Mouse (Mus musculus): Measurements from ENCODE around the gene Mgmt. TPM values are rescaled to one million over a fixed set of nuclear protein-coding genes. Genes with fewer than 3 reads are reported as not detected.

Gene Mgmt
- total RNA-seq, 4 experiments from 2014 or later = 2.9 to 4.1 (median 3.6) TPM

DNA sequence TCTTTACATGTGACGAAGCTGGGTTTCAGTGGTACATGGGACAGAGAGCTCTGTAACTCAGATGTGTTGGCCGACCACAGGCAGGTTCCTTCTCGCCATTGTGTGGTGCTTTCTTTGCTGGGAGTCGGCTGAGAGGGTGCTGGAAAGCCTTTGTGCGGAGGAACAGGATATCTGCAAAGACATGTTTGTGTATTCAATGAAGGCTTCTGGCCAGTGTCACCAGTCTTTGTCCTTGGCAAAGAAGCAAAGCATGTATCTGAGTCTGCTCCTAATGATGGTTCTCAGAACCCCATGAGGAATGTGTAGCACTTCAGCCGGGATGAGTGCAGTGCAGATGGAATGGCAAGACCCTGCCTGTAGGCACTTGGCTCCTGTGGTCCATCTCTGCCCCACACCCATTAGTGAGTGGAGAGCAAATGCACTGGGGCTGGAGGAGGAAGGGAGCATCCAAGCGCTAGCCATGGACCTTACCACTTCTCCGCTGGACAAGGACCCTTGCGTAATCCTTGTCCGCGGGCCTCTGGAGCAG lies 14.3 kb downstream of the Mgmt start:
- DNase-seq (ENCODE audit: low spot score in 2 of 2) = no peak

DNA sequence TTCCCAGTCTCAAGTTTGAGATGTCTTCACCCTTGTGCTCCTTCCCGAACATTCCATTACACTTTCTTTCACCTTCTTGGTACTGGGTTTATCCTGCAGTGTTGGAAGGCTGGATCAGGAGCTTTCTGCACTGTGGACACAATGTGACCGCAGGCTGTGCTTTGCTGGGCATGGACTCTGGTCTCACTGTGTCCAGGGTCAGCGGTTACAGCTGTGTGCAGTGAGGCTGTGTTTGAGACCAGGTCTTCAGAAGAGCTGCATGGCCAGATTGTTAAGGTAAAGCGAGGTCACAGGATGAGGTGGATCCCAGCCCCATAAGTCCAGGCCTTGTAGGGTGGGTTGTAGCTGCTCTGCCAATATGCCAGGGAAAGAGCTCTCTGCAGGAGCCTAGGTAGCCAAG lies 18.5 kb downstream of the Mgmt start:
- no peak for DNase-seq (ENCODE audit: low spot score in 2 of 2)

DNA sequence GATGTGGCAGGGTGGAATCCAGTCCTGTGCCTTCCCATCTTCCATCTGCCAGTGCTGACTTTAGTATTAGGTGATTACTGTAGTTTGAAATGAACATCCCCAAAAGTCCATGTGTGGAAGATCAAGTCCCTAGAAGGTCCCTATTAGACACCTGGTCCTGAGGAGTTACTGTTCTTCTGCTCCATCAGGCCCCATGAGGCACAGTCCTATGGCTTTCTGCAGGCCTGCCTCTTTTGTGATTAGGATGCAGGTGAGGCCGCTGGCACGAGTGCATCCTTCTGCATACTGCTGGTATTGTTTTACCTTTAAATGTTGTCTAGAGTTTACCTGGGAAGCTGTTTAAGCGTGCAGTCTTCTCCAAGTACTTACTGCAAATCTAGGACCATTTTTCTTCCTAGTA lies 21.6 kb downstream of the Mgmt start:
- no peak for DNase-seq (ENCODE audit: low spot score in 2 of 2)

DNA sequence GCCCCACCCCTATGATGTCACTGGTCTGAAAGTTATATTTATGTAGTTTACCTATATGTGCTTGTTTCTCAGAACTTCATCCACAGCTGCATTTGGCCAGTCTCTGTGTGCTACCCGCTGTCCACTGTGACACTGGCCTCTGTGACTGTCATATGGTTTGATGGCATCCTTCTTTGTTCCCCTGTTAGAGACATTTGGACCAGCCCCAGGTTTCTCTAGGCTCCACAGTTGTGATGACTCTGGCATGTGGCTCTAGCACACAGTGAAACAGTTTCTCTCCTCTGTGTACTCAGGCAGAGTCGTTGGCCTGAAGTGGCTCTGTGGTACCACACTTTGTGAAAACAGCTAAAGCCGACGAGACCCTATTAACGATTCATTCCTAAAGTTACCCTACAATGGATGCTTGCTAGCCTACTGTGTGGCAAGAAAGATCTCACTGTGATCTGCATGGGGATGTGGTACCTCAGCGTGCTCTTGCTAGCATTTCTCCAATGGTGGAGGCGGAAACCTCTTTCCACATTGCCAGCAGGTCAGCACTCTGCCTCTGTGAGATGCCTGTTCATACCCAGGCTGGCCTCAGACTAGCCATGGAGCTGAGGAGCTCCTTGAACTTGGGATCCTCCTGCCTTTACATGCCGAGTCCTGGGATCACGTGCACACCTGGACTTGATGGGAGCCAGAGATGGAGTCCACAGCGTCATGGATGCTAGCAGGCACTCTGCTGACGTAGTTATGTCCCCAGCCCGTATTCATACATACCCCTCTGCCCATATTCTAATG lies 26.8 kb downstream of the Mgmt start:
- no peak for DNase-seq (ENCODE audit: low spot score in 2 of 2)

DNA sequence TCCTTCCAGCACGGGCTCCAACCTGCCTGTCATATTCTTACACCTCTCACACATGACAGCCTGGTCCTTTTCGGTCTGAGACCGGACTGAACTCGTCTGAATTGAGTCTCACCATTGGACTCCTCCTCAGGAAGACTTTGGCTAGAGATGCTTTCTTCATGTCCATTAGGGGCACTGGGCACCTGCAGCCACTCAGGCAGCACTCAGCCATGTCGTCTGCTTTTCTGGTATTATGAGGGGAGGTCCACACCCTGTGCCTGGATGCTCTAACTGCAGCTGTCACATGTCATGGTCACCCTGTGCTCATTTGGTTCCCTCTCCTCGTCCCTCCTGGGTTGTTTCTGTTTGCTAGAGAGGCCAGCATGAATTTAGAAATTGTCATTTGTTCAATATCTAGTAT lies 27.8 kb downstream of the Mgmt start:
- DNase-seq (ENCODE audit: low spot score in 2 of 2) = no peak

DNA sequence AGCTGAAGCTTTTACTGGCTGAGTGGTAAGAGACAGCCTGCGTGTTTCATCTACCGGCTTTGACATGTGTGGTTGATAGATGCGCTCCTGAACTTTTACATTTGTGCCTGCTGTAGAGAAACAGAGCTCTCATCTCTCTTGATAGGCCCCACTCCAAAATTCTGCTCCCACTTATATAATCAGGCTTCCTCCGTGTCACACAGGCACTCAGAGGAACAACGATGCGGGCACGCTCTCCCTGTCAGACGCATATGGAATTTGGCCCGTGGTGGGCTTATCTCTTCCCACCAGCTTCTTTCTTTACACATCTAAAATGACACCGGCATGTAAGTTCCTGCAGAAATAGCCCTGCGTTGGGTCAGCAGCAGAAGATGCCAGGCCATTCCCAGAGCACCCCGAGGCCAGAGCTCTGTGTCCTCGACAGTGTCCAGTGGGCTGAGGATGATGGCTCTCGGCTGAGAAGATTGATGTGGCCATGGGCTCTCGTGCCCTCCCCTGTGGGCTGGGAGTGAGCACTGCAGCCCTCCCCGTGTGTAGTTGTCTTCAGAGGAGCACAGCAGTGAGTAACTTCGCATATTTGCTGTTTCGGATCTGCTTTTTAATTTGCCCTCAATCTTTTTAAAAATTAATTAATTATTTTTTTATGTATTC lies 30.3 kb downstream of the Mgmt start:
- DNase-seq (ENCODE audit: low spot score in 2 of 2) = no peak

DNA sequence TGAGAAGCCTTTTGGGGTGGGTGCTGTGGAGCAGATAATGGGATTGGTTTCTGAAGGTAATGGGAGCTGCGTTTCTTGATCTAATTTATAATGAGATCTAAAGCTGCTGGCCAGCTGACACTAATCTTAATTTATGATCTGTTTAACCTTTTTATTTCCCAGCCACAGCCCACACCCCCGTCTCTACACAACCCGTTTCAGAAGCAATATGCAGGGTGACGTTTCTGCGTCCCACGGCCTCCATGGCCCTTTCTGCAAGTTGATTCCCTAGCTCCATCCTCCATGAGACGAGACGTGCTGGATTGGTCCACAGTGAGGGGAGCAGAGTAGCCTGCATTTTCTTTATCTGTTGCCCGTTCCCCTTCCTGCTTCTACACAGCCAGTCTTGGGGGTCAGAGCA lies 31.8 kb downstream of the Mgmt start:
- DNase-seq (ENCODE audit: low spot score in 2 of 2) = no peak

DNA sequence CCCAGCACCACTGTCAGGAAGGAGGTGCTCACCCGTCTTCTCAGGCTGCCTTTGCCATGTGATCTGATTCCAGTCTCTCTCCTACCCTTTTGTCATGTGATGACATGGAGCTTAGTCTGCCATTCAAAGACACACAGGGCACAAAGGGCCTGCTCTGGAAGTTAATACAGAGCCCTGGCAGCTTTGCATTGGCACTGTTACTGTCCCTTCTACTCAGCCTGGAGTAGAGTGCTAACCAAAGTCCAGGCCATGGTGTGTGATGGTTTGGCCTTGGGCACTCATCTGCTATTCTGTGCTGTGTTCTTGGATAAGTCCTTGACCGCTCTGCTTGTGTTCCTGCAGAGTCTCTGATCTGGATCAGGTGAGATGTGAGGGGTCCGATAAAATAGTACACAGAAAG lies 36.0 kb downstream of the Mgmt start:
- DNase-seq (ENCODE audit: low spot score in 2 of 2) = no peak

DNA sequence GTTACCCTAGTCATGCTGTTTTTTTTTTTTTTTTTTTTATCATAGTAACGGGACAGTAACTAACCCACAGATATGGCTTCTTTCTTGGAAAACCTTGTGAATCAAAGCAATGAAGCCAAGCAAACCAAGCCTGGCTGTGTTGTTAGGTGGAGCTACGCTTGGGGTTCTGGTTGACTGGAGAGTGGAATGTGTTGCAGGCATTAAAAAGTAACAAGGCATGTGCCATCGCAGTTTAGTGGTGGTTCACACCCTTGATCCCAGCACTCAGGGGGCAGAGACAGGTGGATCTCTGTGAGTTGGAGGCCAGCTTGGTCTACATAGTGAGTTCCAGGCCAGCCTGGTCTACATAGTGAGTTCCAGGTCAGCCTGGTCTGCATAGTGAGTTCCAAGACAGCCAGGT lies 39.0 kb downstream of the Mgmt start:
- DNase-seq (ENCODE audit: low spot score in 2 of 2) = no peak

DNA sequence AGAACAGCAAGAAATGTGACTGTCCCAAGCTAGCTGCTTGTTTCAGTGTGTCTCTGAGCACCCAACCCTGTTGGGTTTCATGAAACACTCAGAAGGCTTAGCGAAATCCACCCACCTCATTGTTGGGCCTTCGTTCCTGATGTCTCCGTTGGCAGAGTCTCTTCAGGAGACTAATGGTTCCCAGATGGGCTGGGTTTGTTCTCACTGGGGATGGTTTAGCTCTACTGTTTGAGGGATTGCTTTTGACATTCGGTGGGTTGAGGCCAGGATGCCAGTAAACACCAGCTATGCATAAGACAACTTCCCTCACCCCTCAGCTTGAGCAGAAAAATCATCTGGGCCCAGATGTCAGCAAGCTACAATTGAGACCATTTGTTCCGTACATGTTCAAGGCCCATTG lies 39.9 kb downstream of the Mgmt start:
- DNase-seq (ENCODE audit: low spot score in 2 of 2) = no peak

DNA sequence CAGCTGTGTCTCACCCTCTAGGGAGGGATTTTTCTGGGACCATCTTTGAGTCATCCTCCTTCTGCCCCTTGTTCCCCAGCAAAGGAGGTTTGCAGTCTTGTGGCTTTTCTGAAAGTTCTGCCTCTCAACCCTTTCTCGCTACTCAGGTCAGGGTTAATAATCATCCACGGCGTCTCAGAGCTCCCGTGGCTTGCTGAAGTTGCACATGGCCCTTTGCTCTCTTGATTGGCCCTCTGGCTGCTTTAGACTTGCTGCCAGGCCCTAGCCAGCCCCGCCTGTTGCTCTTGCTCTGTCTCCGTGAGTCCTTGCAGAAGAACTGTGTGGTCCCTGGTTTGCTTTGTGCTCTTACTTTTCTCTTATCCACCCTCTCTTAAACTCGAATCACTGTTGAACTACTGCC lies 40.4 kb downstream of the Mgmt start:
- no peak for DNase-seq (ENCODE audit: low spot score in 2 of 2)

DNA sequence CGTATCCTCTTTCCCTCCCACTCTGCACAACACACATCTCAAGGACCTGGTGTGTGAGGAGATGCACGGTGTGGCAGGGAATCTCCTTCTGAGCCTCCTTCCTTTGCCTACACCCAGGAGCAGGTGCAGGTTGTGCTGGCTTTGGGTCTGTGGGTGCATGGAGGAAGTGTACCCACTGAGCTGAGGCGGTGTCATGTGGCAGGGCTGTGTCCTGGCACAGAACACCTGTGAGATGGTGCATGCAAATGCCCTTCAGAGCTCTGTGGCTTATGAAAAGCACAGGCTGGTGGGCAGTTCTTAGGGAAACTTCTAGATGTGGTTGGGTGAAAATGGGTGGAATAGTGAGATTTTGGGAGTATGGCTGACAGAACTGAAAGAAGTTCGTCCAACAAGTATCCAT lies 44.0 kb downstream of the Mgmt start:
- DNase-seq (ENCODE audit: low spot score in 2 of 2) = no peak

DNA sequence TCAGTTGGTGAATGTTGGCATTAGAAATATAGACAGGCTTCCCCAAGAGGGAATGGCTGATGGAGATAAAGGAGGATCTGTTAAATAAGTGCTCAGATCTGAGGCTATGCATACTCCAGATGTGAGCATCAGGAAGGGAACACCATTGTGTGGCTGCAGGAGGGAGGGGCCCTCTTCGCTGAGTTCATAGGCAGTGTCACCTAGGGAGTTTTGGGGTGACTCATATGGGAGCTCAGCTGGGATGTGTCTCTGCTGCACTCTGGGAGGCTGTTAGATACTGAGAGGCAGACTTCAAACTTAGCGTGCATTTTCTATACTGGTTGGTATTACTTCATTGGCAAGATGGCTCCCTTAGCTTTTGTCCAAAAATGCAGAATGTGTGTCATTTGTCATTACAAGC lies 48.0 kb downstream of the Mgmt start:
- no peak for DNase-seq (ENCODE audit: low spot score in 2 of 2)

DNA sequence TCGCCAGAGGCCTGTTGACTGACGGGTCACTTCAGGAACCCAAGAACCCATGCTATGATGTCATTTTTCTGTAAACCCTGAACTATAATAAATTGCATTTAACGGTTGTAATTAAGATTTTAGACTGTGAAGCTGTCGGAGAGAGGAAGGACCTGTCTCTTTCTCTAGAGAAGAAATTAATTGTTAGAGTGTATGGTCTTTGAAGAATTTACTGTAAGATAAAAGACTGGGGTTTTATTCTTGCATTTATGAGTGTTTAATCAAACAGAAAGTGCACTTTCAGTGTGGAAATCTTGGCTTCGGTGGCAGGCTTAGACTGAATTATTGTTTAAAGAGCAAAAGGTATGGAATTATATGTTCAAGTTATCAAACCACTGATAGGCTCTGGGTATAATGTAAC lies 49.5 kb downstream of the Mgmt start:
- no peak for DNase-seq (ENCODE audit: low spot score in 2 of 2)

DNA sequence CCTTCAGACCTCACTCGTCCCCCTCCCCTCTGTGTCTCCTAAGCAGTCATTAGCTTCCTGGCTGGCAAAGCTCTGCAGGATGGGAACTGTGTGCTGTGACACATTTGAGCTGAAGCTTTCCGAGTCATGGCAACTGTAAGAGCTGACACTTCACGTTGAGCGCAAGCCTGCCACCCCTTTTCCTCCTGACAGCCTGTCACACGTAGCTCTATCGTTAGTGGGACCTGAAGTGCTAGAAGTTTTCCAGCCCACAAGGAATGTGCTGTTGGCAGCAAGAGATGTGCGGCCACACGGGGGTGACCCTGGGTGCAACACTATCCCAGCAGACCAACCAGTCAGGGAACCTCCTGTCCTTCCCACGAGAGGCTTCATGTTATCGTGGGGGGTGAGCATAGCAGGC lies 51.3 kb downstream of the Mgmt start:
- no peak for DNase-seq (ENCODE audit: low spot score in 2 of 2)

DNA sequence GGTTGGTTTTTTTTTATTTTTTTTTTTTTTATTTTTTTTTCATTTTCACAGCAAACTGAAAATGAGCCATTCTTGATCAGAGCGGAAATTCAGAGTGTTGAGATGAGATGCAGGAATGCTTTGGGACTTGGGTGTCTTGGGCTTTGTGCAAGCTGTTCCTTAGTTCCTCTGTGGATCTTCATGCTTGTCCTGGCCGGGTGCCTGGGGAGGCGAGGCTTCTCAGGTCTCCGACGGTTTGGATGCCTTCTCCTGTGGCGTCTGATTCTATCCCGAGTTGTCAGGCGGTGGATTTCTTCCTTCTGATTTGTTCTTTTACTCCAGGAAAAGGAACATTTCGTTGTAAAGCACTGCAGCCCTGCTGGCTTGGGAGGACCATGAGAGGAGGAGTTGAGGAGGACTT lies 51.7 kb downstream of the Mgmt start:
- no peak for DNase-seq (ENCODE audit: low spot score in 2 of 2)

DNA sequence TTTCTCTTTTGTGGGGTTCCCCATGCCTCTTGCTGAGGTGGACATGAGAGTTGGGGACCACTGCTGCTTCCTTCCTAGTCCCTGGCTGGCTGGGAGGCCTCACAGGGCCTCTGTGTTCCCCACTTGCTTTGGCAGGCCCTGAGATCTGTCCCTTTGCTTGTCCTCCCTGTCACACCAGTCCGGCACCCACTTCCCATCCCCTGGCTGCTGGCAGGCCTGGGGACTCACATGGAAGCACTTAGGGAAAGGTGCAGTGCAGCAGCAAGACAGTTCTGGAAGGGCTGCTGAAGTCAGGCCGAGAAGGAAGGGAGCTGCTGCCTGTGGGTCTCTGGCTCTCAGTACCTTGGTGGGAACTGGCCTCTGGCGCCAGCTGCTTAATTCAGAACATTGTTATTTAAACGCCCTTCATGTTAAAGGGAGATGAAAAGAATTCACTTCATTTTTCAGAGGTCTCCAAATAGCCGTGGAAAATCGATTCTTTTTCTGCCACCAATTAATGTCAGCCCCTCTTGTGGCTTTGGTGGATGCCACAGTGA lies 53.9 kb downstream of the Mgmt start:
- no peak for DNase-seq (ENCODE audit: low spot score in 2 of 2)

DNA sequence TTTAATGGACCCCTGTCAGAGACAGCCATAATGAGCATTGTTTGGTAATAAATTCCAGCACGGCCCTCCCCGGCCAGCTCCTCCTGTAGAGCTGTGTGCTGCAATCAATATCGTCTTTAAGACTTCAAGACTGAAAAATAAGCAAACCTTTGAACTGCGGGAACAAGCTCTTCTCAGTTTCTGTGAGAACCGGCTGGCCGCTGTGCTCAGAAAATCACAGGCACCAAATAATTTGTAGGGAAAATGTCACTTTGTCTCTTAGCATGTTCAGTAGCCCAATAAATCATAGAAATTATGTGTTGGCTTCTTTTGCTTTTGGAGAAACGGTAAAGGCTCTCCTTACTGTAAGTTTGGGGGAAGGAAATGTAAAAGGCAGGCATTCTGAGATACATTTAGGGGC lies 58.2 kb downstream of the Mgmt start:
- no peak for DNase-seq (ENCODE audit: low spot score in 2 of 2)

DNA sequence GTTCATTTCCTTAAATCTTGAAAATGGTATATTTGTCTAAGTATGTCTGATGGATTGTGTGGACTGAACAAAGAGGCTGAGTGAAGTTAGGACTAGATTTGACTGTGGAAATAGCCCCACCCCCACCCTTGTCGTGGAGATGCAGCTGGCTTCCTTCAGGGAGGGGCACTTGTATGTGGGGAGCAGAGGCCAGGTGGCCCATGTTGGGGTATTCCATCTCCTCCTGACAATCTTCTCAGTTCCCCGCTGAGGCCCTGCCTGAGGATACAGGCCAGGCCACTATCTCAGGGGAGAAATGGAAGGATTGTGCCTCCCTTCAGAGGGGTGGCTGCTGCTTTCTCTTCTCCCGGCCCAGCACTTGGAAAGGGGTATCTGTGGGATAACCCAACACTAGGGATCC lies 58.8 kb downstream of the Mgmt start:
- DNase-seq (ENCODE audit: low spot score in 2 of 2) = no peak

DNA sequence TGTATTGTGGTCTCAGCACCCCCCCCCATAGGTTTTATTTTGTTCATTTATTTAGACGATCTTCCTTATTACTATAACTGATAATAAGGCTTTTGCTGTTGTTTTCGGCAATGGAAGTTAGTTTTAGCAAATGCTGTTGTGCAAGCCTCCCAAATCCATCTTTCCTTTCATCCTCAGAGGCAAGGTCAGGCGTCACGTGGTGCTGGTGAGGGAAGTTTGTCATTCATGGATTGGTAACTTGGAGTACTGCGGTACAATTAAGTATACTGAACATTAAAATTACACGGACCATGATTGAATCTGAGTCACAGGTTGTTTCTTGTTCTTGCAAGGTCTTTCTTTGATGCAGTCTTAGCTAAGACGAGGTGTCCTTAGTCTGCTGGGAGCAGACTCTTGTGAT lies 77.9 kb downstream of the Mgmt start:
- DNase-seq (ENCODE audit: low spot score in 2 of 2) = no peak

DNA sequence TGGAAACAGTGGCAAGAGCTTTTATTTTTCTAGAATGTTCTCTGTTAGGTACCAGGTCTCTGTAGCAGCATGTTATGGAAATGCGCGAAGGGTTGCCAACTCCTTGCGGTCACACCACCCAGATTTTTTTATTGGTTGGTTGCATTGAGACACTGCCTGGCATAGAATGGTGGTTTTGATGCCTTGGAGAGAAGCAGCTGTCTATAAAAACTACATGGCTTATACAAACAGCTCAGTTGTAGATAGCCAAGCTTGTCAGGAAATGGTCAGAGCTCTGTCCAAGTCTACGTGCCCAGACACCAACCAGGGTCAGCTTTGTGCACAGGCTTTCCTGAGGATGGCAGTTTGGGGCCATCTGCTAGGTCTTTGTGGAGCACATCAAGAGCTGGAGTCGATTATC lies 80.6 kb downstream of the Mgmt start:
- no peak for DNase-seq (ENCODE audit: low spot score in 2 of 2)

DNA sequence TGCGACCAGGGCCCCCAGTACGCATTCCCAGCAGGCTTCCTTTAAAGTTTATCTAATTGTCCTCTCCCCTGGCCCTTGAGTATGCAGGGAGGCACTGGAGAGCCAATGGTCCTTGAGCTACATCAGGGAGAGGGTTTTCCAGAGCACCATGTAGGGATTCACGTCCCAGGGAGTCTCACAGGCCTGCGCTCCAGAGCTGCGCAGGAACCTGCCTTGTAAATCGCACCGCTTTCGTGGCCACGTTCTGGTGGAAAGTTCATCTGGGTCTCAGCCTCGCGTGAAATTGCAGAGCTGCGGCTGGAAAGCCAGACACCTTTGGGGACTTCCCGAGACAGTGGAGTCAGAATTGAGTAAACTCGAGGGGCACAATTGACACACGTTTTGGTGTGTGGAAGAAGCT lies 103.0 kb downstream of the Mgmt start:
- no peak for DNase-seq (ENCODE audit: low spot score in 2 of 2)

DNA sequence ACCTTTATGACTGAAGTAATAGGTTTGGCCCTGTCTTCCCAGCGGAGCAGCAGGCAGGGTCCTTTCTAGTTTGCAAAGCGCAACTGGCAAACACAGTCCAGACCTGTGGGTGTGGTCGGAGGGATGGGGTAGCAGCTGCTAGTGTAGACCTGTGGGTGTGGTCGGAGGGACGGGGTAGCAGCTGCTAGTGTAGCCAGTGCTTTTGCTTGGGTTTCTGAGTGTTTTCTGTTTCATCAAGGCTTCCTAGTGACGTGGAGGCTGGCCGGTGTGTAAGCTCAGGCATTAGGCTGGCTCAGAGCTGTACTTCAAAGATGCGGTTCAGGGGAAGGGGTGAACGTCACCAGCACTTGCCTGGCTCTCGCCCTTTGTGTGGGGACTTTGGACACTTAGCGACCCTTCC lies 106.3 kb downstream of the Mgmt start:
- no peak for DNase-seq (ENCODE audit: low spot score in 2 of 2)
